Mouse (Mus musculus) spleen, postnatal 10 days (tissue): ENCODE data around the gene Osbpl10.

Experiments used
- DNase-seq, 2 experiments: peaks; one replicate each; pipeline ENCODE4 v3.0.0; 2021 to 2022; ENCODE audit warnings: low spot score in 2 of 2

The Osbpl10 gene

GRCm38 (mm10) chr9:114982689-114983360 is 4.5 kb downstream of the Osbpl10 start, which contains the start of gene Rps27rt:
Rps27rt (minus strand) TSS chr9:114982739.
- no peak for DNase-seq

- no peak for DNase-seq
Observed at GRCm38 (mm10) chr9:114985741-114986140, 7.4 kb downstream of the Osbpl10 start.

DNA sequence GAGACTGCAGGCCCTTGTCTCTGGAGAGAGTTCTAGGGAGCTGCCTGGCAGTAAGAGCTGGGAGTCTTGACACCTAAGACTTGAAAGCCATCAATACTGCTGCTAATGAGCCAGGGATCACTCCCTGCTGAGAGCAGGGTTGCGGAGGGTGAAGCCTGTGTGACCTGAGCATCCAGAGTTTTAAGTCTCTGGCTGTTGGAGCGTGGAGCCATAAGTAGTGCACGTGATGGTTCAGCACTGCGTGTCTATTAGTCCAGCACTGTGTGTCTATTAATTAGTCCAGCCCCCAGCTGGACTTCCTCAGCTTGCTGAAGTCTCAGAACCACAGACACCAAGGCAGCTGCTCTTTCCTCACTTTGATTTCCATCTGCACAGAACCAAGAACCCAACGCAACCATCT is 8.0 kb downstream of the Osbpl10 start:
- no peak for DNase-seq

DNA sequence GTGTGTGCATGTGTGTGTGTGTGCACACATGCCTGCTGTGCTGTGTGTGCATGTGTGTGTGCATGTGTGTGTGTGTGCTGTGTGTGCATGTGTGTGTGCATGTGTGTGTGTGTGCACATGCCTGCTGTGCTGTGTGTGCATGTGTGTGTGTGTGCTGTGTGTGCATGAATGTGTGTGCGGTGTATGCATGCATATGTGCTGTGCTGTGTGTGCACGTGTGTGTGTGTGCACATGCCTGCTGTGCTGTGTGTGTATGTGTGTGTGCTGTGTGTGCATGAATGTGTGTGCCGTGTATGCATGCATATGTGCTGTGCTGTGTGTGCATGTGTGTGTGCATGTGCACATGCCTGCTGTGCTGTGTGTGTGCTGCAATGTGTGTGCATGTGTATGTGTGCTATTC is 9.7 kb downstream of the Osbpl10 start:
- no peak for DNase-seq

- no peak for DNase-seq
Observed at GRCm38 (mm10) chr9:114988610-114989327, 10.4 kb downstream of the Osbpl10 start.

GRCm38 (mm10) chr9:114990421-114990820 is 12.1 kb downstream of the Osbpl10 start:
- no peak for DNase-seq

- DNase-seq: no peak
Observed at GRCm38 (mm10) chr9:114992528-114992927, 14.2 kb downstream of the Osbpl10 start.

DNA sequence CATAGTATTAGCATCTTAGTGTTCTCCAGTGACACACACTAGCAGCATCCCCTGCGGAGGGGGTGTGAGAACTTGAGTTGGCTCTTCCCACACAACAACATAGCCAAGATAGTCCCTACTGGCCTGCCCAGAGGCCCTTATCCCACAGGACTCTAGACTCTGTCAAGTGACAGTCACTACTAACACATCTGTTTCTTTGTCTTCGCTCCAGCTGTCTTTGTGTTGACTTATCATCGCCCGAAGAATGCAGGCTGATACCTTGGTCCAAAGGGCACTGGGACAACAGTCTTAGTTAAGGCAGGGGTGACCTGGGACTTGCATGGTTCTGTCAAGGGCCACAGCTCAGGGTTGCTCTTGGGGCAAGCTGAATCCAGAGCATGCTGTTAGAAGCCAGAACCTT is 16.9 kb downstream of the Osbpl10 start:
- DNase-seq: no peak

DNA sequence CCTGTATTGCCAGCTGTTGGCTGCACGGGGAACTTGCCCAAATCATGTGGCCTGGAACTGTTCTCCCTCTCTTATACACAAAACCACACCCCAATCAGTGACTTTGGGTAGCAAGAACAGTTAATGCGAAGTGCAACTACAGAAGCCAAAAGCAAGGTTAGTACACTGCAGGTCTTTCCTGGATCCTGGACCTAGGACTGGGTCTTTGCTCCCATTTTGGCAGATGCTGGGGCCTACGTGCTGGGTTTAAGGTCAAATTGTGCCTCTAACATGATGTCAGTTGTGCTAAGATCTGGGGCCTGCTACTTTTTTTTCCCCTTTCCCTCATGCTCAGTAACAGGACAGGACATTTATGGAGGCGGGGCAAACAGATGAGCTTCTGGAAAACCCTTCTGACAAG is 17.3 kb downstream of the Osbpl10 start:
- no peak for DNase-seq

DNA sequence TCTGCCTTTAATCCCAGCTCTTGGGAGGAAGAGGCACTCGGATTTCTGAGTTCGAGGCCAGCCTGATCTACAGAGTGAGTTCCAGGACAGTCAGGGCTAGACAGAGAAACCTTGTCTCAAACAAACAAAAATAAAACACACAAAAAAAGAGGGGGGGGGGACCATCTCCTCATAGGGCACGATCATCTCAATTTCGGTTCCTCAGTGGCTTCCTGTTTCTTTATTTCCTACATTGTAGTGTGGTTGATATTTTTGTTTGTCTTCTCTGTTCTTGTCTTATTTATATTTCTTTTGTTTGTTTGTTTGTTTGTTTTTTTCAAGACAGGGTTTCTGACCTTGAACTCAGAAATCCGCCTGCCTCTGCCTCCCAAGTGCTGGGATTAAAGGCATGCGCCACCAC is 18.1 kb downstream of the Osbpl10 start:
- no peak for DNase-seq

GRCm38 (mm10) chr9:114999010-114999770 is 20.8 kb downstream of the Osbpl10 start:
- DNase-seq: no peak

GRCm38 (mm10) chr9:114999771-115000146 is 21.4 kb downstream of the Osbpl10 start:
- DNase-seq: no peak

GRCm38 (mm10) chr9:115005446-115005845 is 27.1 kb downstream of the Osbpl10 start:
- no peak for DNase-seq

DNA sequence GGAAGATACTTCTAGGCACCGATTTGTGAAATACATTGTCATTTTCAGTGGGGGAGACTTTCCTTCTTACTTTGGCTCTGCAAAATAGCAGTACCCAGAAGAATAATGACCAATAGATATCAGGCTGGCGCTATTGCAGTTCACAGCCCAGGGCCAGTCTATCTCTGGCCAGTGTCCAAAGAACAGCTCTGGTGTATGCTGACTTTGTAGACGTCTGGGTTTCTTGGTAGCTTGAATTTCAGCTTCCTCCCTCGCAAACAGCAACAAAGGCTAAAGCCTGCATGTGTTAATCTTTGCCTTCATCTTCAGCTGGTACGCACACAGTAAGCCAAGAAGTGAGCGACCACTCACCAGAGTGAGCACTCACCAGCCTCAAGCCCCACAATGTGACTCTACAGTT is 29.4 kb downstream of the Osbpl10 start:
- DNase-seq: no peak

DNA sequence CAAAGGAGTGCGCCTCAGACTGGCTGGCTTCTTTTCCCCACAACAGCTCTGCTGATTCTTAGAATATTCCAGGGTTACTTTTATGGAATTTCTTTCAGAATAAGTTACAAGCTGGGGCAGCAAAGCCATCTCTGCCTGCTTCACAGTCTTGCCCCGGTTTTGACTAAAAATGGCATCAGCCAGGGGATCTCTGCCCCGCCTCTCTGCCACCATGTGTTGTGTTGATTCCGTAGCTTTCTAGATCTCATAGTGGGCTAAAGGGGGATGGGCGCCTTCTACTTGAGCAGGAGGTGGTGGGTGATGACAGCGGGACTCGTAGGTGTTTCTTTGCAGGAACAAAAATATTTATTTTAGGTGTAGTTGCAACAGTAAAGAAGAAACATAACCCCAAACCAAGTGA is 29.8 kb downstream of the Osbpl10 start:
- DNase-seq: no peak

DNA sequence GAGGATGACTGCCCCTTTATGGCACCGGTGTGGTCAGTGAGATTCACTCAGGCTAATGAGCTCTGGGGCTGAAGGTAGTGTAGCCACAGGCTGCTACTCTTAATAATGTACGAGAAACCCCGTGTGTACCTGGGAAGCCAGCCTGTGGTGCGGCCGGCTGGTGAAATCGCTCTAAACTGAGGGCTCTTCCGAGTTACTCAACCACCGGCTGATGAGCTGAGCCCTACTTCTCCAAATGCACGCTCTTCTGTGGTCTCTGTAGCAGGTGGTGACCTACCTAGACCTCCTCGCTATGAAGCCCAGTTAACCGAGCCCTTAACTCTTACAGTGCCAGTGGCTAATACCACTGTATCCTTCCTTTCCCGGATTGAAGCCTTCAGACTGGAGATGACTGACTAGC is 34.0 kb downstream of the Osbpl10 start:
- no peak for DNase-seq

GRCm38 (mm10) chr9:115020141-115020540 is 41.8 kb downstream of the Osbpl10 start:
- no peak for DNase-seq

GRCm38 (mm10) chr9:115021419-115021818 is 43.0 kb downstream of the Osbpl10 start:
- no peak for DNase-seq

GRCm38 (mm10) chr9:115023137-115023536 is 44.8 kb downstream of the Osbpl10 start:
- DNase-seq: no peak

DNA sequence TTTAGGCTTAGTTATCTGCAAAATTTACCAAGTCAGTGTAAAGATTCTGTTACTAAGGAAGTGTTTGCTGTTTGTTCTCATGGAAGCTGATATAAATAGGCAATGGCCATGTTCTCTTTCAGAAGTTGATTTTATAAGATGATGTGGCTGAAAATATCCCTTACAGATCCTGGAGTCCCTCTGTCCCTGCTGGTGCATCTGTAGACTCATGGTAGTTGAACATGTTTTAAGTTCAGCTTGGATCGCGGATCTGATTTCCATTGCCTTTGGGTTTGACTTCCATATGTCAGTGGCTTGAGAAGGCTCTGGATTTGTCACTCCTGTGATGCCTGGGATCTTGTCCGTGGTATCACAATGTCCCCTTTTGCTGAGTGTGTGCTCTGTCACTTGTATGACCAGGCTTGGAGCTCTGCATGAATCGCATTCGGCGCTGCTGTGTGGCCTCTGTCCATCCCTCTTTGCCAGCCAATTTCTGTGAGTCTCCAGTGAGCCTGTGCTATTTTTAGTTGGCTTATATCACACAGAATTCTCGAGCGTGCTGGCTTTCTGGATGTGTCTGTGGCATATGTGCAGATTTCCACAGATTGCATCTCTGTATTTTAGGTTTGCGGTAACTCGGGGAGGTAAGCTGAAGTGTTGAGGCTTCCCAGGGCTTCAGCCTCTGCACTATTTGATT is 45.5 kb downstream of the Osbpl10 start:
- DNase-seq: no peak

- no peak for DNase-seq
Observed at GRCm38 (mm10) chr9:115029307-115029706, 50.9 kb downstream of the Osbpl10 start.

- no peak for DNase-seq
Observed at GRCm38 (mm10) chr9:115030581-115030980, 52.2 kb downstream of the Osbpl10 start.
